Mouse (Mus musculus): ENCODE results near the gene Rorb. TPM values are rescaled to one million over a fixed set of nuclear protein-coding genes. Genes with fewer than 3 reads are reported as not detected.

Gene Rorb
- total and polyA plus RNA-seq, 2 experiments from 2014 or later, result 11.9 to 17.0 TPM

DNA sequence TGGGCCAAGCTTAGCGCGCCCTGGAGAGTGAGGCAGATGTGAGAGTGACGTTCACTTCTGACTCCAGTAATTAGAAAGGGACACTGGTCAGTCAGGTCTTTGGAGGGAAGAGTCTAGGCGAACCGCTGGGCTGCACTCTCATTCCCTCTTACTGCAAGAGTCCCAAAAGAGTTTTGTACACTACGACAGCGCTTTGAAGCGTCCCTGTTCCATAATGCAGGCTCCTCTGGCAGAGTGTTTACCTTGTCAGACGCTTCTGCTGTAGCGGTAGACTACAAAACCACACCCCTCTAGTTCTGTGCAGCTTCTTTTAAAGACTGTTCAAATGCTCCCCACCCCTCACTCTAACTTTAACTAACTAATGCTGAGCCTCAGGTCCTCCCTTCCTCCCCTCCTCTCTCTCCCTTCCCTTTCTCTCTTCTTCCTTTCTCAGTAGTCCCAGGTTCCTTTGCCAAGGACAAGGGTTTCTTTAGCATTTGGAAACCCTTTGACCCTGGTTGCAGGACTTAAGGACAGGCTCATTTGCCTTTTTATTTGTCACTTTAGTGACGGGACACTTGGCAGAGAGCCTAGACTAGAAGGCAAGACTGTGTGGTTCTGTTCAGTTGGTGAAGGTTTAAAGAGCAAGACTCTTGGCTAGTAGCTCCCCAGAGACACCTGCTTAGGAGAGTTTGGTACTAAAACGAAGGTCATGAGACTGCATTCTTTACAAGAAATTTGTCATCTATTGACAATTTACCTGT is 603 bp upstream of the Rorb start:
- no peak for DNase-seq
- ATAC-seq, result peak; percentile 53
- Histone ChIP-seq H3K4me2 (ENCODE audit: low read depth) (peak overlapping the region; percentile 90), H3K27ac (ENCODE audit: low read depth, low read length) (0 out of 2 replicates have a peak overlapping the region, but pooled peaks have one; percentile 51), H3K9me3 (ENCODE audit: low read length) (no peaks in the 10 kb centered on the region), H3K4me3 (ENCODE audit: low read depth, low read length) (peak overlapping the region; percentile 59), H3K9ac (peak overlapping the region; percentile 66), H3K4me1 (ENCODE audit: insufficient read depth) (peaks cover 9% of the 10 kb centered on the region), H3K36me3 (ENCODE audit: insufficient read depth) (no peaks in the 10 kb centered on the region), H3K27me3 (ENCODE audit: insufficient read depth, low read length) (no peaks in the 10 kb centered on the region)
- TF ChIP-seq CTCF (IDR thresholded peaks at IDR 0.05; ENCODE audit: low read depth), result no peak
- WGBS, result 3% methylated on average over 12 of the region's 12 CpGs

DNA sequence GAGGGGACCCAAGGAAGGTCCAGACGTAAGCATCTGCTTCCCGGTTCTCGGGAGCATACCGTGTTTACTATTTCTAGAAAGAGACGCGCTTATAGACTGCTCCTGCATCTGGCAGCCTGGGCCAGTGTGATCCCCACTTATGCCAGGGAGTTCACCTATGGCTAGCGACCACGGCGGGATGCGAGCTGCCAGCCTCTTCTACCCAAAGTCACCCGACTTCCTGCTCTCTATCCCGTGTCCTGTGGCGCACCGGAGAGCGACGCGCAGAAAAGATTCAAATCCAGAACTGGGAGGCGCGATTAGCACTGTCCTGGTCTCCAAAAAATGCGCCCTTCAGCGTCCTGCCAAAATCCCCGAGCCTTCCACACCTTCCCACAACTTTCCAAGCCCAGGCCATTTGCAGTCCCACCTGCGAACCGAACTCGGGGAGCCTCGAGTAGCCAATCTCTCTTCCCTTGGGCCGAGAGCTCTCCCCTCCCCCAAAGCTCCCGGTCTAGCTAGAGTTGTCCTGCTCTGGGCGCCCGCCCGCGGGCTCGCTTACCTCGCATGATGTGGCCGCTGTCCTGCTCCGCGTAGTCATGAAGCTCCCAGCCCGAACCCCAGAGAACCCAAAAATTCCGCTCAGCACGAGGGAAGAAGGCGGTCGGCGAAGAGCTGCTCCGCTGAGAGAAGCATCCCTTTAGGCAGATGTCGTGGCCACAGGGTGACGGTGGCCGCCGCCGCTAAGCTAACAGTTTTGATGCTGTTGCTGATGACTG is 806 bp downstream of the Rorb start:
- no peaks in the 10 kb centered on the region for H3K27me3 ChIP-seq (ENCODE audit: insufficient read depth, low read length)
- TF ChIP-seq CTCF (IDR thresholded peaks at IDR 0.05; ENCODE audit: low read depth), result no peak
- ATAC-seq (peak; percentile 46), DNase-seq (peak; percentile 64)
- under 1% methylated on average over 49 of the region's 49 CpGs for WGBS
- no peaks in the 10 kb centered on the region for H3K36me3 ChIP-seq (ENCODE audit: insufficient read depth)
- H3K4me1 ChIP-seq (ENCODE audit: insufficient read depth), result peaks cover 9% of the 10 kb centered on the region
- H3K27ac ChIP-seq (ENCODE audit: low read depth, low read length), result peak overlapping the region; percentile 51
- peak overlapping the region; percentile 59 for H3K4me3 ChIP-seq (ENCODE audit: low read depth, low read length)
- no peaks in the 10 kb centered on the region for H3K9me3 ChIP-seq (ENCODE audit: low read length)
- peak overlapping the region; percentile 90 for H3K4me2 ChIP-seq (ENCODE audit: low read depth)
- peak overlapping the region; percentile 66 for H3K9ac ChIP-seq

DNA sequence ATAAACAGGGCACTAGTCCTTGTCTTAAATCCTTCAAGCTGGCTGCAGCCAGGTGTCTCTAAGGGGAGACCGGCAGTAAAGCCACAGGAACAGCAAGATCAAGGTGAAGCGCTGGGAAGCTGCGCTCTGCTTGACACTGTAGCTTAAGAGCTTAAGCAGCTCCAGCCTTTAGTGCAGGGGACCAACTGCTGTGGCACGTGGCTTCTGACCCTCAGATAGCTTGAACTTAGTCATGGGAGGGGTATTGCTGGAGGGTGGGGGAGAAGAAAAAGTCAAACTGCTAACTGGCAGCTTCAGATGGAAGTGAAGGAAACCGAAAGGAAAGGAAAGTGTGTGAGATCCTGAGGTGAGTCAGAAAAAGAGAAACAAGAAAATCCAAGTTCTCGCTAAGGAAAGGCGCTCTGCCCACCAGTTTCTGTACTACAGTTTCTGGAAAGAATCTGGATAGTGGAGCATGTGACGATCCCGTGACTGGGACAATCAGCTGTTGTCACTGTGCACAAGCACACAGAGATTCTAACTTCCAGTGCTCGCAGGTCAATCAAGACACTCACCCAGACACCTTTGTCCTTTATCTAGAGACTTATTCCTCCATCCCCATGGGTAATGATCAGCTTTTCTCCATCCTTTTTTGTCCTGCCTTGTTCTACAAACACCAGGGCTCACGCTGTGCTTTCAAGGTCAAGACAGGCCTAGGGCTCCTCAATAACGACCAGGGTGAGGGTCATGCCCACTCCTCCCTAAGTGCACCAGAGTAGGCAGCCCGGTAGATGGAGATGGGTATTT is 2.2 kb downstream of the Rorb start:
- ATAC-seq, result no peak
- H3K9me3 ChIP-seq (ENCODE audit: low read length), result no peaks in the 10 kb centered on the region
- no peaks in the 10 kb centered on the region for H3K27me3 ChIP-seq (ENCODE audit: insufficient read depth, low read length)
- no peak overlapping the region for H3K27ac ChIP-seq (ENCODE audit: low read depth, low read length)
- WGBS, result 34% methylated on average over 13 of the region's 13 CpGs
- H3K9ac ChIP-seq, result peak overlapping the region; percentile 66
- H3K4me1 ChIP-seq (ENCODE audit: insufficient read depth), result peaks cover 9% of the 10 kb centered on the region
- TF ChIP-seq CTCF (IDR thresholded peaks at IDR 0.05; ENCODE audit: low read depth), result no peak
- DNase-seq, result peak; percentile 15
- H3K4me2 ChIP-seq (ENCODE audit: low read depth), result peak overlapping the region; percentile 90
- peak overlapping the region; percentile 59 for H3K4me3 ChIP-seq (ENCODE audit: low read depth, low read length)
- no peaks in the 10 kb centered on the region for H3K36me3 ChIP-seq (ENCODE audit: insufficient read depth)

DNA sequence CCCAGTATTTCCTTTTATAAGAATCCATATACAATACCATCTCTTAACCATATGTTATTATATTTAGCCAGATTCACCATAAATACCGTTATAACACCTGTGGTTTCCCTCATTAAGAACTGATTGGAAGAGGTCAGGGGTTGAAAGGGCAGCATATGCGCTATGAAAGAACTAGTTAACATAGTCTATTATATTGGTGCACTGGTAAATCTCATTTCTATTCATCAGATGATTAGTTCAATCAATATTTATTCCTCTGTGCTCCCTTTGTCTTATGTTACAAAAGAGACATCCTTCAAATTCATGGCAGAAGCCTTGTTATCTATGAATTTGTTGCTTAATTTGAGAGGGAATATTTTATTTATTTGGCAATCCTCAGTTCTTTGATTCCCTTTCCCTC is 6.4 kb downstream of the Rorb start:
- DNase-seq (no peak), ATAC-seq (no peak)
- Histone ChIP-seq H3K27me3 (ENCODE audit: insufficient read depth, low read length) (no peaks in the 10 kb centered on the region), H3K9me3 (ENCODE audit: low read length) (no peaks in the 10 kb centered on the region), H3K36me3 (ENCODE audit: insufficient read depth) (no peaks in the 10 kb centered on the region), H3K9ac (no peak overlapping the region), H3K4me2 (ENCODE audit: low read depth) (no peak overlapping the region), H3K4me1 (ENCODE audit: insufficient read depth) (peaks cover 6% of the 10 kb centered on the region), H3K27ac (ENCODE audit: low read depth, low read length) (no peak overlapping the region), H3K4me3 (ENCODE audit: low read depth, low read length) (no peak overlapping the region)
- WGBS, result 72% methylated on average over 2 of the region's 2 CpGs
- TF ChIP-seq CTCF (IDR thresholded peaks at IDR 0.05; ENCODE audit: low read depth), result no peak

DNA sequence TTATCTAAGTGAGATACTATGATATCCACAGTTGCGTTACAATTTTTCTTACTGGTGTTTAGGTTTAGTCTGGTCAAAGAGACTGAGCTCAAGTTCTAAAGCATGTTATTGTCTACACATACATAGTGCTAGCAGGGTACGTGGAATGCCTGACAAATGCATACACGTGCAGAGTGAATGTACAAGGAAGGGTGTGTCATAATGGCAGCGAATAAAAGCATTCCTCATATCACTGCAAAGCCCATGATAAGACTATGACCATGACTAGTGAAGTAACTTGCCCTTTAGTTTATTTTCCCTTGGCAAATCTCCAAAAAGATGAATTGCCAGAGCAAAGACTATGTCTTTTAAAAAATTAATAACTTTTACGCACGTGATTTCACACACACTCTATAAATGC is 13.8 kb downstream of the Rorb start:
- no peak for ATAC-seq
- WGBS, result 91% methylated on average over 6 of the region's 6 CpGs

DNA sequence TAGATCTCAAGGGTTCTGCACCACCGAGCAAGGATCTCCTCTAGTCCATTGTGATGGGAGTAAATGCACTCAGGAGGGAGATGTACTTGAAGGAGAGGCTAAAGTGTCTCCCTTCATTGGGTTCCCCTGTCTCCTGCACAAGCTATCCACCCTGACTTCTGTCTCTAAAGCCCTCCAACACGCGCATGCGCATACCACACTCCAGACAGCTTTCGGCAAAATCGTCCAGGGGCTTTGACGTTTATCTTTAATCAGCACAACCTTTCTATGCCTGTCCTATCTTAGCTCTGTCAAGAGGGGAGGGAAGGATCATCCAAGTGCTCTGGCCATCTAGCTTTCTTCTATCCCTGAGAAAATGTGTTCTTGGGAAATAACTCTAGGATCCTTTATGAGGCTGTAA is 21.6 kb downstream of the Rorb start:
- ATAC-seq, result no peak
- DNase-seq, result no peak
- 84% methylated on average over 7 of the region's 7 CpGs for WGBS
- no peaks in the 10 kb centered on the region for H3K36me3 ChIP-seq (ENCODE audit: insufficient read depth)
- no peak overlapping the region for H3K4me3 ChIP-seq (ENCODE audit: low read depth, low read length)
- H3K9ac ChIP-seq, result no peak overlapping the region
- H3K4me1 ChIP-seq (ENCODE audit: insufficient read depth), result no peaks in the 10 kb centered on the region
- H3K4me2 ChIP-seq (ENCODE audit: low read depth), result no peak overlapping the region
- H3K27ac ChIP-seq (ENCODE audit: low read depth, low read length), result no peak overlapping the region
- no peaks in the 10 kb centered on the region for H3K9me3 ChIP-seq (ENCODE audit: low read length)
- no peaks in the 10 kb centered on the region for H3K27me3 ChIP-seq (ENCODE audit: insufficient read depth, low read length)
- no peak for TF ChIP-seq CTCF (IDR thresholded peaks at IDR 0.05; ENCODE audit: low read depth)

More for the DNA sequence above, 13.8 kb downstream of the Rorb start:
- H3K4me3 ChIP-seq (ENCODE audit: low read depth, low read length), result no peak overlapping the region
- no peak overlapping the region for H3K4me2 ChIP-seq (ENCODE audit: low read depth)
- no peak overlapping the region for H3K9ac ChIP-seq
- no peaks in the 10 kb centered on the region for H3K36me3 ChIP-seq (ENCODE audit: insufficient read depth)
- H3K27me3 ChIP-seq (ENCODE audit: insufficient read depth, low read length), result no peaks in the 10 kb centered on the region
- DNase-seq, result no peak
- no peak for TF ChIP-seq CTCF (IDR thresholded peaks at IDR 0.05; ENCODE audit: low read depth)
- no peak overlapping the region for H3K27ac ChIP-seq (ENCODE audit: low read depth, low read length)
- no peaks in the 10 kb centered on the region for H3K9me3 ChIP-seq (ENCODE audit: low read length)
- no peaks in the 10 kb centered on the region for H3K4me1 ChIP-seq (ENCODE audit: insufficient read depth)
